Mouse (Mus musculus): ENCODE results near the gene Gjb5.
A peak's percentile ranks its signal among the peaks of the same experiment; 100 is the strongest.

Gene Gjb5

GRCm38 (mm10) chr4:127325276-127325675, 32.7 kb downstream of the Gjb5 start:
- H3K27me3 ChIP-seq (ENCODE audit: insufficient read depth, low read length): no peaks in the 10 kb centered on the region
- H3K4me1 ChIP-seq (replicated peaks; ENCODE audit: low read depth, low read length): peaks cover 82% of the 10 kb centered on the region
- peaks cover 63% of the 10 kb centered on the region for H3K36me3 ChIP-seq (ENCODE audit: insufficient read depth, low read length)
- no peaks in the 10 kb centered on the region for H3K9me3 ChIP-seq (ENCODE audit: low read length)
- TF ChIP-seq POU5F1 (IDR thresholded peaks at IDR 0.05; ENCODE audit: borderline replicate concordance, low read length) (no peak), CTCF (conservative IDR thresholded peaks at IDR 0.05; ENCODE audit: low read length) (no peak), NANOG (IDR thresholded peaks at IDR 0.05; ENCODE audit: borderline replicate concordance, low read length) (no peak)
- peak overlapping the region; percentile 86 for H3K4me3 ChIP-seq (replicated peaks; ENCODE audit: low read length)

GRCm38 (mm10) chr4:127324759-127325158, 33.2 kb downstream of the Gjb5 start:
- H3K4me1 ChIP-seq (replicated peaks; ENCODE audit: low read depth, low read length): peaks cover 79% of the 10 kb centered on the region
- TF ChIP-seq CTCF (conservative IDR thresholded peaks at IDR 0.05; ENCODE audit: low read length) (peak; percentile 63), NANOG (IDR thresholded peaks at IDR 0.05; ENCODE audit: borderline replicate concordance, low read length) (no peak)
- no peaks in the 10 kb centered on the region for H3K9me3 ChIP-seq (ENCODE audit: low read length)
- peaks cover 63% of the 10 kb centered on the region for H3K36me3 ChIP-seq (ENCODE audit: insufficient read depth, low read length)
- no peaks in the 10 kb centered on the region for H3K27me3 ChIP-seq (ENCODE audit: insufficient read depth, low read length)
- H3K4me3 ChIP-seq (replicated peaks; ENCODE audit: low read length): peak overlapping the region; percentile 86

GRCm38 (mm10) chr4:127324296-127324695, 33.7 kb downstream of the Gjb5 start:
- Histone ChIP-seq H3K27me3 (ENCODE audit: insufficient read depth, low read length) (no peaks in the 10 kb centered on the region), H3K4me3 (replicated peaks; ENCODE audit: low read length) (peak overlapping the region; percentile 86), H3K4me1 (replicated peaks; ENCODE audit: low read depth, low read length) (peaks cover 75% of the 10 kb centered on the region), H3K9me3 (ENCODE audit: low read length) (no peaks in the 10 kb centered on the region), H3K36me3 (ENCODE audit: insufficient read depth, low read length) (peaks cover 63% of the 10 kb centered on the region)
- TF ChIP-seq NANOG (IDR thresholded peaks at IDR 0.05; ENCODE audit: borderline replicate concordance, low read length) (no peak), CTCF (conservative IDR thresholded peaks at IDR 0.05; ENCODE audit: low read length) (no peak), POU5F1 (IDR thresholded peaks at IDR 0.05; ENCODE audit: borderline replicate concordance, low read length) (no peak)

- no peaks in the 10 kb centered on the region for H3K27me3 ChIP-seq (ENCODE audit: insufficient read depth, low read length)
- no peaks in the 10 kb centered on the region for H3K9me3 ChIP-seq (ENCODE audit: low read length)
- TF ChIP-seq CTCF (conservative IDR thresholded peaks at IDR 0.05; ENCODE audit: low read length) (no peak), NANOG (IDR thresholded peaks at IDR 0.05; ENCODE audit: borderline replicate concordance, low read length) (no peak), POU5F1 (IDR thresholded peaks at IDR 0.05; ENCODE audit: borderline replicate concordance, low read length) (no peak)
- peaks cover 70% of the 10 kb centered on the region for H3K4me1 ChIP-seq (replicated peaks; ENCODE audit: low read depth, low read length)
- peaks cover 63% of the 10 kb centered on the region for H3K36me3 ChIP-seq (ENCODE audit: insufficient read depth, low read length)
- H3K4me3 ChIP-seq (replicated peaks; ENCODE audit: low read length): peak overlapping the region; percentile 86; the same call in 1 of the 2 replicates
Measured at GRCm38 (mm10) chr4:127323651-127324050, 34.3 kb downstream of the Gjb5 start.

GRCm38 (mm10) chr4:127319613-127320012, 38.4 kb downstream of the Gjb5 start:
- Histone ChIP-seq H3K9me3 (ENCODE audit: low read length) (no peaks in the 10 kb centered on the region), H3K36me3 (ENCODE audit: insufficient read depth, low read length) (peaks cover 33% of the 10 kb centered on the region), H3K27me3 (ENCODE audit: insufficient read depth, low read length) (peaks cover 16% of the 10 kb centered on the region), H3K4me1 (replicated peaks; ENCODE audit: low read depth, low read length) (peaks cover 52% of the 10 kb centered on the region), H3K4me3 (replicated peaks; ENCODE audit: low read length) (no peak overlapping the region)
- TF ChIP-seq CTCF (conservative IDR thresholded peaks at IDR 0.05; ENCODE audit: low read length): peak; percentile 76
- no peak for TF ChIP-seq NANOG (IDR thresholded peaks at IDR 0.05; ENCODE audit: borderline replicate concordance, low read length)

- H3K27me3 ChIP-seq (ENCODE audit: insufficient read depth, low read length): peaks cover 36% of the 10 kb centered on the region
- H3K9me3 ChIP-seq (ENCODE audit: low read length): no peaks in the 10 kb centered on the region
- peaks cover 56% of the 10 kb centered on the region for H3K4me1 ChIP-seq (replicated peaks; ENCODE audit: low read depth, low read length)
Measured at GRCm38 (mm10) chr4:127317143-127317542, 40.8 kb downstream of the Gjb5 start.

GRCm38 (mm10) chr4:127315753-127316152, 42.2 kb downstream of the Gjb5 start:
- Histone ChIP-seq H3K9me3 (ENCODE audit: low read length) (no peaks in the 10 kb centered on the region), H3K4me1 (replicated peaks; ENCODE audit: low read depth, low read length) (peaks cover 51% of the 10 kb centered on the region), H3K4me3 (replicated peaks; ENCODE audit: low read length) (no peak overlapping the region), H3K36me3 (ENCODE audit: insufficient read depth, low read length) (peaks cover 7% of the 10 kb centered on the region), H3K27me3 (ENCODE audit: insufficient read depth, low read length) (peaks cover 43% of the 10 kb centered on the region)
- TF ChIP-seq NANOG (IDR thresholded peaks at IDR 0.05; ENCODE audit: borderline replicate concordance, low read length) (no peak), CTCF (conservative IDR thresholded peaks at IDR 0.05; ENCODE audit: low read length) (no peak), POU5F1 (IDR thresholded peaks at IDR 0.05; ENCODE audit: borderline replicate concordance, low read length) (no peak)

More at GRCm38 (mm10) chr4:127317143-127317542, 40.8 kb downstream of the Gjb5 start:
- Histone ChIP-seq H3K4me3 (replicated peaks; ENCODE audit: low read length) (no peak overlapping the region), H3K36me3 (ENCODE audit: insufficient read depth, low read length) (peaks cover 17% of the 10 kb centered on the region)
- TF ChIP-seq NANOG (IDR thresholded peaks at IDR 0.05; ENCODE audit: borderline replicate concordance, low read length) (no peak), CTCF (conservative IDR thresholded peaks at IDR 0.05; ENCODE audit: low read length) (no peak; the same call in 1 of the 2 replicates), POU5F1 (IDR thresholded peaks at IDR 0.05; ENCODE audit: borderline replicate concordance, low read length) (no peak)

GRCm38 (mm10) chr4:127314585-127314984, 43.4 kb downstream of the Gjb5 start:
- Histone ChIP-seq H3K9me3 (ENCODE audit: low read length) (no peaks in the 10 kb centered on the region), H3K4me3 (replicated peaks; ENCODE audit: low read length) (peak overlapping the region; percentile 85), H3K27me3 (ENCODE audit: insufficient read depth, low read length) (peaks cover 43% of the 10 kb centered on the region), H3K4me1 (replicated peaks; ENCODE audit: low read depth, low read length) (peaks cover 50% of the 10 kb centered on the region), H3K36me3 (ENCODE audit: insufficient read depth, low read length) (peaks cover 6% of the 10 kb centered on the region; the same call in 1 of the 2 replicates)
- TF ChIP-seq NANOG (IDR thresholded peaks at IDR 0.05; ENCODE audit: borderline replicate concordance, low read length) (no peak), CTCF (conservative IDR thresholded peaks at IDR 0.05; ENCODE audit: low read length) (no peak), POU5F1 (IDR thresholded peaks at IDR 0.05; ENCODE audit: borderline replicate concordance, low read length) (no peak)

GRCm38 (mm10) chr4:127313861-127314260, 44.1 kb downstream of the Gjb5 start, which contains the start of gene Gja4:
Gene Gja4, minus strand, starts transcription at chr4:127314039.
- H3K27me3 ChIP-seq (ENCODE audit: insufficient read depth, low read length): peaks cover 43% of the 10 kb centered on the region
- H3K4me3 ChIP-seq (replicated peaks; ENCODE audit: low read length): peak within 1 kb of the TSS; percentile 85
- peaks cover 6% of the 10 kb centered on the region; the same call in 1 of the 2 replicates for H3K36me3 ChIP-seq (ENCODE audit: insufficient read depth, low read length)
- no peaks in the 10 kb centered on the region for H3K9me3 ChIP-seq (ENCODE audit: low read length)
- H3K4me1 ChIP-seq (replicated peaks; ENCODE audit: low read depth, low read length): peaks cover 50% of the 10 kb centered on the region
- TF ChIP-seq NANOG (IDR thresholded peaks at IDR 0.05; ENCODE audit: borderline replicate concordance, low read length) (no peak), CTCF (conservative IDR thresholded peaks at IDR 0.05; ENCODE audit: low read length) (no peak), POU5F1 (IDR thresholded peaks at IDR 0.05; ENCODE audit: borderline replicate concordance, low read length) (no peak)
